Mouse (Mus musculus) intestine, embryonic 14.5 days (tissue): Measurements from ENCODE around the gene Smarcb1. TPM values are rescaled to one million over a fixed set of nuclear protein-coding genes. Genes with fewer than 3 reads are reported as not detected.

Experiments used
- ATAC-seq: fragments of 200-750 bp; cut with Nextera tagmentation; replicated peaks from 2 replicates; pipeline ENCODE4 v1.8.0; 2017; ENCODE audit warnings: low read depth, moderate number of reproducible peaks, moderate TSS enrichment, moderate library complexity; ENCODE audit not compliant: low FRiP score, low TSS enrichment
- DNase-seq: peaks from one replicate; pipeline ENCODE4 v3.0.0-alpha.2; 2018; ENCODE audit warnings: low spot score
- H3K27ac ChIP-seq: fragments of 300-500 bp; sonication (generic); 2 replicates; pipeline ENCODE4 v1.5.1; 2014; ENCODE audit warnings: low read depth, mild to moderate bottlenecking, control low read depth
- H3K27me3 ChIP-seq: fragments of 300-500 bp; sonication (generic); replicated peaks from 2 replicates; pipeline ENCODE4 v1.6.1; 2014; ENCODE audit warnings: low read length, control low read depth; ENCODE audit not compliant: control insufficient read depth, insufficient read depth
- H3K36me3 ChIP-seq: fragments of 300-500 bp; sonication (generic); 2 replicates; pipeline ENCODE4 v1.6.1; 2014; ENCODE audit warnings: low read length, control low read depth; ENCODE audit not compliant: control insufficient read depth, insufficient read depth
- H3K4me1 ChIP-seq: fragments of 300-500 bp; sonication (generic); replicated peaks from 2 replicates; pipeline ENCODE4 v1.6.1; 2014; ENCODE audit warnings: low read length, control low read depth, mixed read lengths; ENCODE audit not compliant: control insufficient read depth, insufficient read depth
- H3K4me2 ChIP-seq: fragments of 300-500 bp; sonication (generic); 2 replicates; pipeline ENCODE4 v1.6.1; 2014; ENCODE audit warnings: low read length
- H3K4me3 ChIP-seq: fragments of 300-500 bp; sonication (generic); 2 replicates; pipeline ENCODE4 v1.5.1; 2014; ENCODE audit warnings: low read depth, low read length, control low read depth, mixed read lengths
- H3K9ac ChIP-seq: fragments of 300-500 bp; sonication (generic); 2 replicates; pipeline ENCODE4 v1.6.1; 2014; ENCODE audit warnings: mild to moderate bottlenecking, low read length
- H3K9me3 ChIP-seq: fragments of 300-500 bp; sonication (generic); 2 replicates; pipeline ENCODE4 v1.6.1; 2016; ENCODE audit warnings: low read length, control low read depth; ENCODE audit not compliant: control insufficient read depth
- WGBS: fragments of 180-500 bp; shearing (Covaris S2); extraction: QIAGEN DNeasy Blood & Tissue Kit; methylation state at CpG from one replicate; pipeline ENCODE4 v1.1.7; 2014; 5-methylcytosine and 5-hydroxymethylcytosine counted together
- polyA plus RNA-seq: library from polyadenylated mRNA; unstranded; fragments of >200 nt; fragmentation: Nextera tagmentation; extraction: Ambion mirVana; gene quantifications from 2 replicates; pipeline ENCODE4 v1.2.1, GENCODE M21; 2014

Smarcb1 gene
- polyA plus RNA-seq, 1 experiment from 2014 or later, result 189 TPM

DNA sequence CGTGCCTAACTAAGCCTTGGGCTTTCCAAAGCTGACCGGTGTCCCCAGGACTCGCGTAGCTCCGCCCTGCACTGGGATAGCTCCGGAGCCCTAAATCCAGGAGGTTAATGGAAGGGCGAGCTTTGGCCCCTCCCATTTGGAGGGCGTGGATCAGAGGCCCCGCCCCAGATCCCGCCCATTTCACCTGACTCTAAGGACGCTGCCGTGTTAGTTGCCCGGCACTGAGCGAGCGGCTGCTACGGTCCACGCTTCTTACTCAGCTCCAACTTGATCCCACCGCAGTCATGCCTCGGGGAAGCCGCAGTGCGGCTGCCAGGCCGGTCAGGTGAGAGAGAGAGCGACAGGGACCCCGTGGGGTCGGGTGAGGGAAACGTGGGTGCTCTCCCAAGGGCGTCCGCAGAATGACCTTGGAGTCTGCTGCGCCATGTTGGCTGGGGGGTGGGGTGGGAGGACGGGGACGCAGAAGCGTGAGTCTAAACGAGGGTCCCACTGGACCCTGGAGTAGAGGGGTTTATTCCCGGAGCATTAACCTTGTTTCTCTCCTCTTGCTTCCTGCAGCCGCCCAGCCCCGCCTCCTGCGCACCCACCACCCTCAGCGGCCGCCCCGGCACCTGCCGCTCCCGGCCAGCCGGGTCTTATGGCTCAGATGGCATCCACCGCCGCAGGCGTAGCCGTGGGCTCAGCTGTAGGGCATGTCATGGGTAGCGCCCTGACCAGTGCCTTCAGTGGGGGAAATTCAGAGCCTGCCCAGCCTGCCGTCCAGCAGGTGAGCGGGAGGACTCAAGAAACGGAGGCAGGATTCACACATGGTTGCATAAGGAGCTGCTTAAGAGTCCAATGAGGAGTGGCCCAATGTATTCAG is 14.5 kb upstream of the Smarcb1 start, which contains the start of gene Mmp11:
Mmp11 (minus strand) TSS at position 817 of the 862 bp plus-strand sequence.
- WGBS, result 2% methylated on average over 51 of the region's 51 CpGs
- ATAC-seq (peak; percentile 69), DNase-seq (peak; percentile 91)
- Histone ChIP-seq H3K27ac (no peak within 1 kb of the TSS), H3K36me3 (no peaks in the 10 kb centered on the region), H3K27me3 (peaks cover 10% of the 10 kb centered on the region), H3K9ac (peak within 1 kb of the TSS; percentile 51), H3K4me2 (peak within 1 kb of the TSS; percentile 80), H3K9me3 (no peaks in the 10 kb centered on the region), H3K4me3 (peak within 1 kb of the TSS; percentile 62), H3K4me1 (peaks cover 5% of the 10 kb centered on the region)

DNA sequence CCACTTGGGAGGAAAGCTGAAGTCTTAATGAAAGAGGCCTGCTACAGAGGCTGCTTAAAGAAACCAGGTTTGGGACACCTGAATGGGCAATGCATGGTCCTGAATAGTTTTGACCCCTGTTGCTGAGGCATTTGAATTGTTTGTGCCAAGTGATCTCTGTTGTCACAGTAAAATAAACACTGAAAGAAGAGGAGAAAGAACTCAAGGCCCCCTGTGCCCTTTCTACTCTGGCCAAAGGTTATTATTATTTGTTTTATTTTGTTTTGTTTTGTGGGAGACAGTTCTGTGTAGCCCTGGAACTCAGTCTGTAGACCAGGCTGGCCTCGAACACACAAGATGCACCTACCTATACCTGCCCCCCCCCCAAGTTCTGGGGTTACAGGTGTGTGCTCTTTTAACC is 13.6 kb upstream of the Smarcb1 start:
- Histone ChIP-seq H3K4me2 (peak overlapping the region; percentile 80), H3K9ac (no peak overlapping the region; the same call in 1 of the 2 replicates), H3K27ac (no peak overlapping the region), H3K36me3 (no peaks in the 10 kb centered on the region), H3K4me1 (peaks cover 12% of the 10 kb centered on the region), H3K27me3 (peaks cover 10% of the 10 kb centered on the region), H3K4me3 (no peak overlapping the region), H3K9me3 (no peaks in the 10 kb centered on the region)
- DNase-seq (no peak), ATAC-seq (no peak)
- WGBS, result 61% methylated on average over 1 of the region's 1 CpGs

DNA sequence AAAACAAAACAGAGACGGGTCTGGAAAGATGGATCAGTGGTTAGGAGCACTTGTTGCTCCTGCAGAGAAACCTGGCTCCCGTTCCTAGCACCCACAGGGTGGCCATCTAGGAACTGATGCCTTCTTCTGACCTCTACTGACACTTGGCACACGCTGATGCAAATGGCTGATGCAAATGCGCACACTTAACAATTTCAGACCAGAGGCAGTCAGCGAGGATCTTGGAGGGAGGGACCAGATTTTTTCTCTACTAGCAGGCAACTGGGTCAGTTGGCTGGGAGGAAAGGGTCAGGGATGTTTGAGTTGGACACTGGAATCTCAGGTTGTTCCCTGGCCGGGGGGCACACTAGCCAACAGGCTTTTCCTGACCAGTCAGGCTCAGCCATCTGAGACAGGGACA is 11.5 kb upstream of the Smarcb1 start, which contains the start of gene Chchd10:
Chchd10 (plus strand) TSS at position 240 of the 400 bp plus-strand sequence.
- peak within 1 kb of the TSS; percentile 43; the same call in 1 of the 2 replicates for H3K27ac ChIP-seq
- peak within 1 kb of the TSS; percentile 77 for H3K9ac ChIP-seq
- peak within 1 kb of the TSS; percentile 92 for H3K4me2 ChIP-seq
- peak within 1 kb of the TSS; percentile 65 for H3K4me3 ChIP-seq
- H3K36me3 ChIP-seq, result peaks cover 5% of the 10 kb centered on the region
- H3K4me1 ChIP-seq, result peaks cover 12% of the 10 kb centered on the region
- DNase-seq (no peak), ATAC-seq (no peak)
- no peaks in the 10 kb centered on the region for H3K9me3 ChIP-seq
- peaks cover 10% of the 10 kb centered on the region for H3K27me3 ChIP-seq
- WGBS, result 39% methylated on average over 6 of the region's 6 CpGs

DNA sequence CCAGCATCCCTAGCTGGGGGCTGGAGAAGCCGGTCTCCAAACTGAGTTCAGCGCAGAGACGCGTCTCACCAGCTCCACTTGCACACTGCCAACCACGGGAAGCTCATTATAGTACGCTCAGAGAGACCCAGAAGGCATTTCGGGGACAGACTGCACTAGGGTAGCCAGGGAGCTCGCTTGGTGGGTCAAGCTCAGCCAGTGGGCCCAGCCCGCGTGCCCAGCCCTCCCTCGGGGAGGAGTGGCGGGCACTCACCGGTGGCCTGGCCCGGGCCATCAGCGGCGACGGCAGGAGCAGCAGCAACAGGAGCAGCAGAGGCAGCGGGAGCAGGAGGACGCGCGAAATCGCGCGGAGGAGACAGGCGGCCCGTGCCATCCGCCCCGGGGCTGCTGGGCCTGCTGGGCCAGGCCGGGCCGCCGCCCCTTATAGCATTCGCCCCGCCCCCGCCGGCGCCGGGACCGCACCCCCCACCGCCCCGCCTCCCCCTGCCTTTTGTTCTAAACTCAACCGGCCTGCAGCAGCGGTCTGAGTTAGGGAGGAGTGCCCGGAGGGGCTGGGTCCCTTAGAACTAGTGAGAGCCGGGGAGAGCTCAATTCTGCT is 10.8 kb upstream of the Smarcb1 start:
- H3K4me3 ChIP-seq, result peak overlapping the region; percentile 65
- peaks cover 10% of the 10 kb centered on the region for H3K36me3 ChIP-seq
- peak overlapping the region; percentile 43; the same call in 1 of the 2 replicates for H3K27ac ChIP-seq
- peaks cover 12% of the 10 kb centered on the region for H3K4me1 ChIP-seq
- peak; percentile 70 for ATAC-seq
- peak; percentile 79 for DNase-seq
- H3K27me3 ChIP-seq, result peaks cover 10% of the 10 kb centered on the region
- peak overlapping the region; percentile 92 for H3K4me2 ChIP-seq
- WGBS, result under 1% methylated on average over 41 of the region's 44 CpGs
- H3K9me3 ChIP-seq, result no peaks in the 10 kb centered on the region
- peak overlapping the region; percentile 77 for H3K9ac ChIP-seq

DNA sequence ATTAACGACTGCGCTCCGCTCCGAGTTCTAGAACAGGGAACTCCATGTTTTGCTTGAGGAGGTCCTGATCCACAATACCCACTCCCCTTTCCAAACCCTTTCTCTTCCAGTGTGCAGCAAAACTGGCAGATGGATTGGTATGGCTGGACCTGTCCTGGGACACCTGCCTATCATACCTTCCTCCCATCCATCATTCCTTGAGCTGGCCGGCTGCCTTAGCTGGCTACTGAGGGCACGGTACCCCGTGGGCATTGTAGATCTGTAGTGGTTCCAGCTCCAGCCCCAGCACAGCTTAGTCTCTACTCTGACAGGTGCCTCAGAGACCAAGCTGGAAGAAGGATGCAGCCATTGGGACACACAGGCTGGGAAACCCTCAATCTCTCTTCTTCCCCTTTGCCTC is 9.9 kb upstream of the Smarcb1 start:
- Histone ChIP-seq H3K36me3 (peaks cover 13% of the 10 kb centered on the region), H3K4me2 (peak overlapping the region; percentile 92), H3K4me3 (peak overlapping the region; percentile 65; the same call in 1 of the 2 replicates), H3K27me3 (peaks cover 7% of the 10 kb centered on the region), H3K4me1 (peaks cover 12% of the 10 kb centered on the region), H3K9ac (no peak overlapping the region), H3K9me3 (no peaks in the 10 kb centered on the region), H3K27ac (no peak overlapping the region)
- ATAC-seq, result no peak
- DNase-seq, result no peak
- 23% methylated on average over 7 of the region's 7 CpGs for WGBS

DNA sequence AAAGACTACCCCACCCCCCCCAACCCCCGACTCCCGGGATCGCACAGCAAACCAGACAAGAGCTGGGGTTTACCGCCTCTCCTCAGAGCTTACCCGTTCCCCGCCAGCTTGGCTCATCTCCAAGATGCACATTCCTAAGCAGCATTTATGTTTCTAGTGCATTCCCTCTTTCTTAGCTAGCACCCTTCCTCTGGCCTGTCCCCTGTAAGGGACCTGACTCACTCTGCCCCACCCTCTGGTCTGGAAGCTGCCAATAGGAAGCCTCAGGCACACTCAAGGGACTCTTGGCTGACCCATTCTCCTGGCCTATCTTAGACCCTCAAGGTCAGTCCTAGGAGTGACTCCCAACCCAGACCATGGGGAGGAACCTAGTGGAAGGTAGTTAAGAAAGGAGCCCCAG is 8.9 kb upstream of the Smarcb1 start:
- Histone ChIP-seq H3K4me1 (peaks cover 12% of the 10 kb centered on the region), H3K4me2 (peak overlapping the region; percentile 92), H3K36me3 (peaks cover 21% of the 10 kb centered on the region), H3K9ac (no peak overlapping the region), H3K4me3 (no peak overlapping the region), H3K9me3 (no peaks in the 10 kb centered on the region), H3K27ac (no peak overlapping the region), H3K27me3 (0 out of 2 replicates have a peak, but pooled peaks cover 2% of the 10 kb centered on the region)
- WGBS, result 18% methylated on average over 6 of the region's 6 CpGs
- ATAC-seq (no peak), DNase-seq (peak; percentile 60)

DNA sequence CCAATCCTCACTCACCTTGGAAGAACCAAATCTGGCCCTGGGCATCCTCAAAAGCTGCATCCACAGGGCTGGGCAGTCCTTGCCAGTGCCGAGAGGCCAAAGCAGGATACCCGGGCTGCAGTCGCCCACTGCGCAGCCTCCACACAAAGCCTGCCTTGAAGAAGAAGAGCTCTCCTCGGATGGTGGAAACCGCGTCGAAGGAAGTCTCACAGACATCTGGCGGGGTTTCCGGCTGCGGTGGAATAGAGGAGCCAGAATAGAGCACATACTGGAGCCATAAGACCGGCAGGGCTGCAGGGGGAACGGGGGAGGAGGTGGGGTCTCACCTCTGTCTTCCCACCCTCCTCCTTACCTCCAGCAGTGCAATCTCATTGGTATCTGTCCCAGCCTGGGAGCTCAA is 5.0 kb upstream of the Smarcb1 start:
- WGBS, result 65% methylated on average over 13 of the region's 13 CpGs
- Histone ChIP-seq H3K27ac (no peak overlapping the region), H3K9me3 (no peaks in the 10 kb centered on the region), H3K4me3 (no peak overlapping the region), H3K4me2 (no peak overlapping the region), H3K4me1 (peaks cover 13% of the 10 kb centered on the region; the same call in 1 of the 2 replicates), H3K27me3 (no peaks in the 10 kb centered on the region), H3K9ac (no peak overlapping the region), H3K36me3 (peaks cover 32% of the 10 kb centered on the region)
- ATAC-seq (no peak), DNase-seq (no peak)

DNA sequence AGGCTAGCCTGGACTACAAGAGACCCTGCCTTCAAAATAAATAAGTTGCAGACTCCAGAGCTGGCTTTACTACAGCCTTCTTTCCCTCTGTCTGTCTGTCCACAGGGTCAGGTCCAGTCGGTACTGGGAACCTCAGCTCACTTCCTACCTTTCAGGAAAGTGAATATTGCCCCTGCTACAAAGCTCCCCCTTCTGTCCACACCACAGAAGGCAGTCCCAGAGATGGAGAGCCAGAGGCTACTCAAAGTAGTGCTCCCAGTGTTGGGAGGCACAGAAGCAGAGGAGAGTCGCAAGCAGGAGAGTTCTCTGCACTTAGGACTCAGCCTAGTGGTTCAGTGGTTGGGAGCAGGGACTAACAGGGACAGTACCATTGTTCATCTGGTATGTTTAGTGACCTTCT is 2.9 kb upstream of the Smarcb1 start:
- no peak for DNase-seq
- peaks cover 34% of the 10 kb centered on the region for H3K36me3 ChIP-seq
- no peaks in the 10 kb centered on the region for H3K27me3 ChIP-seq
- no peaks in the 10 kb centered on the region for H3K9me3 ChIP-seq
- no peak for ATAC-seq
- peaks cover 19% of the 10 kb centered on the region for H3K4me1 ChIP-seq
- H3K4me3 ChIP-seq, result no peak overlapping the region
- WGBS, result 64% methylated on average over 2 of the region's 2 CpGs
- no peak overlapping the region for H3K4me2 ChIP-seq
- no peak overlapping the region for H3K27ac ChIP-seq
- no peak overlapping the region for H3K9ac ChIP-seq
